Mouse (Mus musculus): Measurements from ENCODE around the gene Hdac7. TPM values are rescaled to one million over a fixed set of nuclear protein-coding genes. Genes with fewer than 3 reads are reported as not detected.
A peak's percentile ranks its signal among the peaks of the same experiment; 100 is the strongest.

The Hdac7 gene
- polyA plus RNA-seq, 1 experiment from 2014 or later, result 7.8 TPM

GRCm38 (mm10) chr15:97781961-97782748 is 62.1 kb downstream of the Hdac7 start:
- Histone ChIP-seq H3K9ac (ENCODE audit: low read depth, low read length) (no peak overlapping the region), H3K27me3 (replicated peaks; ENCODE audit: control insufficient read depth, insufficient read depth, low read length) (0 out of 2 replicates have a peak, but pooled peaks cover 6% of the 10 kb centered on the region), H3K4me2 (replicated peaks; ENCODE audit: low read depth) (peak overlapping the region; percentile 51), H3K4me3 (ENCODE audit: low read depth, low read length) (peak overlapping the region; percentile 3; the same call in 1 of the 2 replicates), H3K9me3 (ENCODE audit: control insufficient read depth) (no peaks in the 10 kb centered on the region), H3K4me1 (replicated peaks; ENCODE audit: control insufficient read depth, insufficient read depth, low read length) (no peaks in the 10 kb centered on the region), H3K27ac (ENCODE audit: low read depth, low read length) (no peak overlapping the region), H3K36me3 (ENCODE audit: control insufficient read depth, insufficient read depth) (no peaks in the 10 kb centered on the region)
- 13% methylated on average over 24 of the region's 24 CpGs for WGBS
- TF ChIP-seq CTCF (IDR thresholded peaks at IDR 0.05; ENCODE audit: low read depth), result no peak
- ATAC-seq, result no peak

- no peak for TF ChIP-seq CTCF (IDR thresholded peaks at IDR 0.05; ENCODE audit: low read depth)
- H3K4me1 ChIP-seq (replicated peaks; ENCODE audit: control insufficient read depth, insufficient read depth, low read length), result no peaks in the 10 kb centered on the region
- WGBS, result 68% methylated on average over 12 of the region's 12 CpGs
- no peak for ATAC-seq
- peaks cover 6% of the 10 kb centered on the region; the same call in 1 of the 2 replicates for H3K27me3 ChIP-seq (replicated peaks; ENCODE audit: control insufficient read depth, insufficient read depth, low read length)
- H3K4me3 ChIP-seq (ENCODE audit: low read depth, low read length), result no peak overlapping the region
- no peak overlapping the region for H3K27ac ChIP-seq (ENCODE audit: low read depth, low read length)
- H3K36me3 ChIP-seq (ENCODE audit: control insufficient read depth, insufficient read depth), result no peaks in the 10 kb centered on the region
- H3K4me2 ChIP-seq (replicated peaks; ENCODE audit: low read depth), result no peak overlapping the region
- no peak overlapping the region for H3K9ac ChIP-seq (ENCODE audit: low read depth, low read length)
- no peaks in the 10 kb centered on the region for H3K9me3 ChIP-seq (ENCODE audit: control insufficient read depth)
Observed at GRCm38 (mm10) chr15:97780611-97781031, 63.7 kb downstream of the Hdac7 start.

DNA sequence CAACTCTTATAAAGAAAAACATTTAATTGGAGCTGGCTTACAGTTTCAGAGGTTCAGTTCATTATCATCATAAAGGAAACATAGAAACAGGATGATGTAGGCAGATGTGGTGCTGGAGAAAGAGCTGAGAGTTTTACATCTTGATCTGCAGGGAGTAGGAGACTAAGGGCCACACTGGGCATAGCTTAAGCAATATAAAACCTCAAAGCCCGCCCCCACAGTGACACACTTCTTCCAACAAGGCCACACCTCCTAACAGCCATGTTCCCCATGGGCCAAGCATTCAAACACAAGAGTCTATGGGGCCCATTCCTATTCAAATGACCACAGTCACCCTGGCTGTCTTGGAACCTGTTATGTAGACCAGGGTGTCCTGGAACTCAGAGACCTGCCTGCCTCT is 64.7 kb downstream of the Hdac7 start:
- H3K9ac ChIP-seq (ENCODE audit: low read depth, low read length), result no peak overlapping the region
- H3K4me3 ChIP-seq (ENCODE audit: low read depth, low read length), result no peak overlapping the region
- no peak overlapping the region for H3K4me2 ChIP-seq (replicated peaks; ENCODE audit: low read depth)
- H3K9me3 ChIP-seq (ENCODE audit: control insufficient read depth), result no peaks in the 10 kb centered on the region
- H3K4me1 ChIP-seq (replicated peaks; ENCODE audit: control insufficient read depth, insufficient read depth, low read length), result no peaks in the 10 kb centered on the region
- H3K27ac ChIP-seq (ENCODE audit: low read depth, low read length), result no peak overlapping the region
- no peak for ATAC-seq
- no peak for TF ChIP-seq CTCF (IDR thresholded peaks at IDR 0.05; ENCODE audit: low read depth)
- H3K27me3 ChIP-seq (replicated peaks; ENCODE audit: control insufficient read depth, insufficient read depth, low read length), result peaks cover 6% of the 10 kb centered on the region; the same call in 1 of the 2 replicates
- WGBS, result 85% methylated on average over 1 of the region's 1 CpGs
- H3K36me3 ChIP-seq (ENCODE audit: control insufficient read depth, insufficient read depth), result no peaks in the 10 kb centered on the region

GRCm38 (mm10) chr15:97778311-97779098 is 65.8 kb downstream of the Hdac7 start, which contains the start of gene Slc48a1:
TSS of gene Slc48a1 (plus strand) at chr15:97778520.
- H3K9ac ChIP-seq (ENCODE audit: low read depth, low read length), result no peak within 1 kb of the TSS
- no peak for ATAC-seq
- no peaks in the 10 kb centered on the region for H3K36me3 ChIP-seq (ENCODE audit: control insufficient read depth, insufficient read depth)
- H3K9me3 ChIP-seq (ENCODE audit: control insufficient read depth), result no peaks in the 10 kb centered on the region
- no peak within 1 kb of the TSS for H3K4me2 ChIP-seq (replicated peaks; ENCODE audit: low read depth)
- no peak within 1 kb of the TSS for H3K4me3 ChIP-seq (ENCODE audit: low read depth, low read length)
- H3K4me1 ChIP-seq (replicated peaks; ENCODE audit: control insufficient read depth, insufficient read depth, low read length), result no peaks in the 10 kb centered on the region
- WGBS, result 76% methylated on average over 8 of the region's 8 CpGs
- no peak for TF ChIP-seq CTCF (IDR thresholded peaks at IDR 0.05; ENCODE audit: low read depth)
- H3K27me3 ChIP-seq (replicated peaks; ENCODE audit: control insufficient read depth, insufficient read depth, low read length), result peaks cover 6% of the 10 kb centered on the region; the same call in 1 of the 2 replicates
- H3K27ac ChIP-seq (ENCODE audit: low read depth, low read length), result no peak within 1 kb of the TSS

DNA sequence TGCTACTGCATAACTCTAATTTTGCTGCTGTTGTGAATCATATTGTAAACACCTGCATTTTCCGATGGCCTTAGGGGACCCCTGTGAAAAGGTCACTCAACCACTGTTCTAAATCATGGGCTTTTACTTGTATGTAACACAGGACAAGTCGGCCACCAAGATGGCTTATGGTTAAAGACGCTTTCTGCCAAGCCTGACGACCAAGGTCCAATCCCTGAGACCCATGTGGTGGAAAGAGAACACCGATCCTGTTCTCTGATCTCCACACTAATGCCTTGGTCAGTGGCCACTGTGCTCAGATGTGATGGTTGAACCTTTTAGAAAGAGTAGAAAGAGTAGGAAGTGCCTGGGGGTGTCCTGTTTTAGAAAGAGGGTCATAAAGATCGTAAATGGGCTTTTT is 67.4 kb downstream of the Hdac7 start:
- Histone ChIP-seq H3K9ac (ENCODE audit: low read depth, low read length) (no peak overlapping the region), H3K27ac (ENCODE audit: low read depth, low read length) (no peak overlapping the region), H3K4me3 (ENCODE audit: low read depth, low read length) (no peak overlapping the region), H3K36me3 (ENCODE audit: control insufficient read depth, insufficient read depth) (no peaks in the 10 kb centered on the region), H3K27me3 (replicated peaks; ENCODE audit: control insufficient read depth, insufficient read depth, low read length) (peaks cover 6% of the 10 kb centered on the region; the same call in 1 of the 2 replicates), H3K4me2 (replicated peaks; ENCODE audit: low read depth) (no peak overlapping the region), H3K4me1 (replicated peaks; ENCODE audit: control insufficient read depth, insufficient read depth, low read length) (no peaks in the 10 kb centered on the region), H3K9me3 (ENCODE audit: control insufficient read depth) (no peaks in the 10 kb centered on the region)
- no peak for ATAC-seq
- 79% methylated on average over 6 of the region's 6 CpGs for WGBS
- TF ChIP-seq CTCF (IDR thresholded peaks at IDR 0.05; ENCODE audit: low read depth), result no peak

- Histone ChIP-seq H3K9ac (ENCODE audit: low read depth, low read length) (no peak overlapping the region), H3K9me3 (ENCODE audit: control insufficient read depth) (no peaks in the 10 kb centered on the region), H3K36me3 (ENCODE audit: control insufficient read depth, insufficient read depth) (no peaks in the 10 kb centered on the region), H3K4me1 (replicated peaks; ENCODE audit: control insufficient read depth, insufficient read depth, low read length) (no peaks in the 10 kb centered on the region), H3K27ac (ENCODE audit: low read depth, low read length) (no peak overlapping the region), H3K4me2 (replicated peaks; ENCODE audit: low read depth) (no peak overlapping the region), H3K27me3 (replicated peaks; ENCODE audit: control insufficient read depth, insufficient read depth, low read length) (peaks cover 2% of the 10 kb centered on the region; the same call in 1 of the 2 replicates), H3K4me3 (ENCODE audit: low read depth, low read length) (no peak overlapping the region)
- TF ChIP-seq CTCF (IDR thresholded peaks at IDR 0.05; ENCODE audit: low read depth), result peak; percentile 90
- ATAC-seq, result peak; percentile 31; the same call in 1 of the 2 replicates
- WGBS, result 7% methylated on average over 8 of the region's 8 CpGs
Observed at GRCm38 (mm10) chr15:97776514-97776913, 67.8 kb downstream of the Hdac7 start.
